Mouse (Mus musculus): ENCODE data around the gene Uox. TPM values are rescaled to one million over a fixed set of nuclear protein-coding genes. Genes with fewer than 3 reads are reported as not detected.

Uox gene
- polyA plus RNA-seq, 1 experiment from 2014 or later, result 0.08 TPM

DNA sequence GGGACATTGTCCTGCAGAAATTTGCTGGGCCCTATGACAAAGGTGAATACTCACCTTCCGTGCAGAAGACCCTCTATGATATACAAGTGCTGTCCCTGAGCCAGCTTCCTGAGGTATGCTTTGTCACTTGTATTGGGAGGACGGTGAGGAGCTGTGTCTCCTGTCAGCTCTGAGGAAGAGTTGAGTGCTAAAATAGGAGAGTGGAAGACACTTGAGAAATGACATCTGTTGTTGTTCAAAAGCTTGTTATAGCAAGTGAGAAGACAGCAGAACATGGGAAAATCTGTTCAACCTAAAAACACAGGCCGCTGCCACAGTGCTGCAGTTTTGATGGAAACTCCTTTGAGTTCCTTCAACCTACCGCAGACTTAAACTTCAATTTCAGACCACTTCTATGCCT, 55.5 kb downstream of the Uox start:
- no peak for TF ChIP-seq CTCF (IDR thresholded peaks at IDR 0.05; ENCODE audit: low read depth)
- H3K27me3 ChIP-seq (ENCODE audit: insufficient read depth, low read length), result no peaks in the 10 kb centered on the region
- no peaks in the 10 kb centered on the region; the same call in 1 of the 2 replicates for H3K4me1 ChIP-seq (replicated peaks; ENCODE audit: insufficient read depth, low read length)

DNA sequence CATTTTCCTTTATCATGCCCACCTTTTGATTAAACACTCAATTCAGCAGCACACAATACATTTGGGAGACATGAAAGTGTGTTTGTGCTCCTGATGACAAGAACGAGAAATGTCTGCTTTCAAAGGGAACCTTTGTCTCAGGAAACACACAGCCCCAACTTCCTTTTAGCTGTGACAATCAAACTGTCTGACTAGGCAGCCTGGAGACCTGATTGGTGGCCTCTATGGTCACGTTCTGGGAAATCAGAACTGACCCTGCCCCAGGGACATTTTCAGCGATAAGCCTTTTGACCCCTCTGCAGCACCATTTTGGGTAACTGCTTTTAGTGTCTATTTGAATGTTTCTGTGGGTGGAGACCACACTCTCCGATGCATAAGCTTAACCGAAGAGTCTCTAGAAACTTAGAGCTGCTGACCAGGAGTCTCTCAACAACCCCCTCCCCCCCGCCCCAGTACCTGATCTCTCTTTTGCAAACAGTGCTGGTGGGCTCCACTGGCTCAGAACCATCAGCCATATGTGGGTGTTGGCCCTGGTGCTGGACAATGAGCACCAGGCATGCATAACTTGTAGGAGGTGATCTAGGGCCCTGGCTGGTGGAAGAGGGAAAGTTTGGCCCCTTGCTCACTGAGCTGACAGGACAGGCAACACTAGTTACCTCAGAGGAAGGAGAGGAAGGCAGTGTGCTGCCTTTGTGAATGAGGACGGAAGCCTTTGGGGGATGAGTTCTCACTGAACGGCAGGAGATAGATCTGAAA, 58.2 kb downstream of the Uox start:
- WGBS, result 31% methylated on average over 8 of the region's 8 CpGs
- DNase-seq (ENCODE audit: low spot score) (peak; percentile 75), ATAC-seq (replicated peaks; ENCODE audit: low FRiP score, low read depth) (peak; percentile 86)
- no peak overlapping the region for H3K9ac ChIP-seq (ENCODE audit: low read depth, low read length)
- peak overlapping the region; percentile 21; the same call in 1 of the 2 replicates for H3K4me2 ChIP-seq (ENCODE audit: low read length)
- no peak for TF ChIP-seq CTCF (IDR thresholded peaks at IDR 0.05; ENCODE audit: low read depth)
- no peaks in the 10 kb centered on the region for H3K36me3 ChIP-seq (ENCODE audit: insufficient read depth, low read length)
- H3K4me1 ChIP-seq (replicated peaks; ENCODE audit: insufficient read depth, low read length), result no peaks in the 10 kb centered on the region; the same call in 1 of the 2 replicates
- peak overlapping the region; percentile 56 for H3K27ac ChIP-seq
- no peak overlapping the region for H3K4me3 ChIP-seq (replicated peaks; ENCODE audit: low read depth, low read length)
- no peaks in the 10 kb centered on the region for H3K27me3 ChIP-seq (ENCODE audit: insufficient read depth, low read length)
- no peaks in the 10 kb centered on the region for H3K9me3 ChIP-seq (replicated peaks; ENCODE audit: low read length)

More for the DNA sequence above, 55.5 kb downstream of the Uox start:
- H3K36me3 ChIP-seq (ENCODE audit: insufficient read depth, low read length), result no peaks in the 10 kb centered on the region
- 81% methylated on average over 4 of the region's 4 CpGs for WGBS
- H3K4me2 ChIP-seq (ENCODE audit: low read length), result no peak overlapping the region
- H3K9me3 ChIP-seq (replicated peaks; ENCODE audit: low read length), result no peaks in the 10 kb centered on the region
- H3K4me3 ChIP-seq (replicated peaks; ENCODE audit: low read depth, low read length), result no peak overlapping the region
- H3K9ac ChIP-seq (ENCODE audit: low read depth, low read length), result no peak overlapping the region
- ATAC-seq (replicated peaks; ENCODE audit: low FRiP score, low read depth), result no peak
- no peak overlapping the region for H3K27ac ChIP-seq
- DNase-seq (ENCODE audit: low spot score), result no peak

DNA sequence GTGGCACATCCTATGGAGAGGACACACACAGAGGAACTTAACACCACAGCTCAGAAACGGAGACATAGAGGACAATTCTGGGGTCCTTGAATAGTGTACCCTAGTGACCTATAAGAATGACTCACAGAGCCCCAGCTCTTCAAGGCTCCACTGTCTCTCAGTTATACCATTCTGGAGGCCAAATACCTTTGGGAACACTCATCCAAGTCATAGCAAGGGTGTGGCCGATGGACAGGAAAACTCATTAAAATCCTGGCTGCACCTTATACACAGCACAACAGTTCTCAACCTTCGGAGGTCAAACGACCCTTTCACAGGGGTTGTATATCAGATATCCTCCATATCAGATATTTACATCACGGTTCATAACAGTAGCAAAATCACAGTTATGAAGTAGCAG, 62.3 kb downstream of the Uox start:
- H3K27ac ChIP-seq, result no peak overlapping the region
- no peak overlapping the region for H3K4me3 ChIP-seq (replicated peaks; ENCODE audit: low read depth, low read length)
- no peak for DNase-seq (ENCODE audit: low spot score)
- no peak for ATAC-seq (replicated peaks; ENCODE audit: low FRiP score, low read depth)
- H3K4me1 ChIP-seq (replicated peaks; ENCODE audit: insufficient read depth, low read length), result no peaks in the 10 kb centered on the region; the same call in 1 of the 2 replicates
- TF ChIP-seq CTCF (IDR thresholded peaks at IDR 0.05; ENCODE audit: low read depth), result no peak
- H3K36me3 ChIP-seq (ENCODE audit: insufficient read depth, low read length), result no peaks in the 10 kb centered on the region
- H3K27me3 ChIP-seq (ENCODE audit: insufficient read depth, low read length), result no peaks in the 10 kb centered on the region
- H3K9ac ChIP-seq (ENCODE audit: low read depth, low read length), result no peak overlapping the region
- H3K4me2 ChIP-seq (ENCODE audit: low read length), result no peak overlapping the region
- 80% methylated on average over 5 of the region's 5 CpGs for WGBS
- no peaks in the 10 kb centered on the region for H3K9me3 ChIP-seq (replicated peaks; ENCODE audit: low read length)

DNA sequence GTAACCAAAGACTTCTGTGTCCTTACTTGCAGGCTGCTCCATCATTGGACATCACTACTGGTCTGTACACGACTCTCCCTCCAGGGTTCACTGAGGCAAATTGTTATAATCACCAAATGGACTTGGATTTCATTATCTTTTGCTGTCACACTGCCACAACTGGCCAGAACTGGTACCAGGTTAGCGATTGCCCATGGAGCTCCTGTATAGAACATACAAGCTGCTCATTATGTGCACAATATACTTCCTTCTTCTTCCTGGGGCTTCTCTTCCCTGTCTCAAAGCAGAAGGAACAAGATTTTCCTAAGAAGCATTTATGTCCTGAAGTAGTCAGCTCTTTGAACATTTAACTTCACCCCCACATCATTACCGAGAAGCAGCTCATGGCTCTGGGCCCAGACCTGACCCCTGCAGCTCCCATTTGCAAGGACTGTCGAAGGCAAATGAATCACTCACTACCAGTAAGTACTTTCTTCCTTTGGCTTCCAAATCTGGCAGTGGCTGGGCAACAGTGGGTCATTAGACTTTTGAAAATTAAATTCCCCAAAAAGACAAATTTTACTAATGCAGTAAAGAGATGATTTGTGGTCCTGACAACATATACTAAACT, 71.7 kb downstream of the Uox start:
- no peak overlapping the region for H3K9ac ChIP-seq (ENCODE audit: low read depth, low read length)
- H3K27me3 ChIP-seq (ENCODE audit: insufficient read depth, low read length), result no peaks in the 10 kb centered on the region
- no peak overlapping the region for H3K4me3 ChIP-seq (replicated peaks; ENCODE audit: low read depth, low read length)
- no peak; the same call in 1 of the 2 replicates for ATAC-seq (replicated peaks; ENCODE audit: low FRiP score, low read depth)
- H3K4me1 ChIP-seq (replicated peaks; ENCODE audit: insufficient read depth, low read length), result no peaks in the 10 kb centered on the region
- H3K9me3 ChIP-seq (replicated peaks; ENCODE audit: low read length), result no peaks in the 10 kb centered on the region
- WGBS, result 35% methylated on average over 4 of the region's 4 CpGs
- TF ChIP-seq CTCF (IDR thresholded peaks at IDR 0.05; ENCODE audit: low read depth), result no peak
- H3K27ac ChIP-seq, result no peak overlapping the region
- no peak overlapping the region for H3K4me2 ChIP-seq (ENCODE audit: low read length)
- peak; percentile 58 for DNase-seq (ENCODE audit: low spot score)
- no peaks in the 10 kb centered on the region for H3K36me3 ChIP-seq (ENCODE audit: insufficient read depth, low read length)

DNA sequence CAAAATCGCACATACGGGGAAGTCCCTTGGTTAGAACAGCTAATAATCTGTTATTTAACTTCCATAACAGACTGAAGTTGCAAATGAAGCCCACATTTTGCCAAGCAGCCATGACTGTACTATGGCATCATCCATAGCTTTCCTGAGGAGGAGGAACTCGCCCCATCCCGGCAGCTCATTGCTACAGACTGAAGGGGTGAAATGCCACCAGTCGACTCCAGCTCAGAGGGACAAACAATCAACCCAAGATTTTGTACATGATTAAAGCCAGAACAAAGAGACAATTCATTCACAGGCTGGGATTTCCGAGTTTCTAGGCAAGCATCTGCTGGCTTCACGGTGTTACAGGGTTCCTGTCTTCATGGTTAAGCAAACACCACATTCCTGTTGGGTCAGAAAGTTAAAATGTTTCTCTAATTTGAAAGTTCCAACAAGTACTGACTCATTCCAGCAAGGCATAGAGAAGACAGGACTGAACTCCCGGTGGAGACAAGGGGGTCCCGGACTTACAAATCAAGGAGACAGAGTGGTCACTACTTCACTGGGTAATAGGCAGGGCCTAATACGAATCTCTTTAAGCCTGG, 79.2 kb downstream of the Uox start:
- ATAC-seq (replicated peaks; ENCODE audit: low FRiP score, low read depth) (no peak), DNase-seq (ENCODE audit: low spot score) (no peak)
- H3K27me3 ChIP-seq (ENCODE audit: insufficient read depth, low read length), result no peaks in the 10 kb centered on the region
- no peaks in the 10 kb centered on the region for H3K9me3 ChIP-seq (replicated peaks; ENCODE audit: low read length)
- no peak overlapping the region for H3K4me3 ChIP-seq (replicated peaks; ENCODE audit: low read depth, low read length)
- H3K36me3 ChIP-seq (ENCODE audit: insufficient read depth, low read length), result no peaks in the 10 kb centered on the region
- no peak overlapping the region for H3K9ac ChIP-seq (ENCODE audit: low read depth, low read length)
- TF ChIP-seq CTCF (IDR thresholded peaks at IDR 0.05; ENCODE audit: low read depth), result no peak
- no peak overlapping the region for H3K27ac ChIP-seq
- no peaks in the 10 kb centered on the region for H3K4me1 ChIP-seq (replicated peaks; ENCODE audit: insufficient read depth, low read length)
- WGBS, result 73% methylated on average over 10 of the region's 10 CpGs
- H3K4me2 ChIP-seq (ENCODE audit: low read length), result no peak overlapping the region

DNA sequence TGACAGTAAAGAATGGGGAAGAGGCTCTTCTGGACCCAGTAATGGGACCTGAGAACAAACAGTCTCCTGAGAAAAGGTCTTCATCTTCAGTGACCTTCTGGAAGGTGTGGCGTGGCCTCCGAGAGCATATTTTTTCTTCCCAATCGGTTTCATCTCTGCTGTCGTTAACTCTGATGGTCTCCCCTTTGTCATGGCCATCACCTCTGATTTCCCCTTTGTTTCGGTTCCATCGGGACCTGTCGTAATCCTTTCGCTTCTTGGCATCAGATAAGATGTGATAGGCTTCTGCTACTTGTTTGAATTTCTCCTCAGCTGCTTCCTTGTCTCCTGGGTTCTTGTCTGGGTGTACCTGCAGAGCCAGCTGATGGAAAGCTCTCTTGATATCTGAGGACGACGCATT, 80.5 kb downstream of the Uox start:
- no peaks in the 10 kb centered on the region for H3K36me3 ChIP-seq (ENCODE audit: insufficient read depth, low read length)
- ATAC-seq (replicated peaks; ENCODE audit: low FRiP score, low read depth), result no peak
- H3K4me2 ChIP-seq (ENCODE audit: low read length), result no peak overlapping the region
- no peaks in the 10 kb centered on the region for H3K9me3 ChIP-seq (replicated peaks; ENCODE audit: low read length)
- H3K4me1 ChIP-seq (replicated peaks; ENCODE audit: insufficient read depth, low read length), result no peaks in the 10 kb centered on the region
- 92% methylated on average over 10 of the region's 10 CpGs for WGBS
- no peak for DNase-seq (ENCODE audit: low spot score)
- H3K9ac ChIP-seq (ENCODE audit: low read depth, low read length), result no peak overlapping the region
- no peak overlapping the region for H3K27ac ChIP-seq
- TF ChIP-seq CTCF (IDR thresholded peaks at IDR 0.05; ENCODE audit: low read depth), result no peak
- no peak overlapping the region for H3K4me3 ChIP-seq (replicated peaks; ENCODE audit: low read depth, low read length)
- H3K27me3 ChIP-seq (ENCODE audit: insufficient read depth, low read length), result no peaks in the 10 kb centered on the region
